Mouse (Mus musculus): ENCODE results near the gene Ank3. TPM values are rescaled to one million over a fixed set of nuclear protein-coding genes. Genes with fewer than 3 reads are reported as not detected.

Ank3 gene
- total and polyA plus RNA-seq, 3 experiments = 3.2 to 6.7 TPM; not detected in 1

DNA sequence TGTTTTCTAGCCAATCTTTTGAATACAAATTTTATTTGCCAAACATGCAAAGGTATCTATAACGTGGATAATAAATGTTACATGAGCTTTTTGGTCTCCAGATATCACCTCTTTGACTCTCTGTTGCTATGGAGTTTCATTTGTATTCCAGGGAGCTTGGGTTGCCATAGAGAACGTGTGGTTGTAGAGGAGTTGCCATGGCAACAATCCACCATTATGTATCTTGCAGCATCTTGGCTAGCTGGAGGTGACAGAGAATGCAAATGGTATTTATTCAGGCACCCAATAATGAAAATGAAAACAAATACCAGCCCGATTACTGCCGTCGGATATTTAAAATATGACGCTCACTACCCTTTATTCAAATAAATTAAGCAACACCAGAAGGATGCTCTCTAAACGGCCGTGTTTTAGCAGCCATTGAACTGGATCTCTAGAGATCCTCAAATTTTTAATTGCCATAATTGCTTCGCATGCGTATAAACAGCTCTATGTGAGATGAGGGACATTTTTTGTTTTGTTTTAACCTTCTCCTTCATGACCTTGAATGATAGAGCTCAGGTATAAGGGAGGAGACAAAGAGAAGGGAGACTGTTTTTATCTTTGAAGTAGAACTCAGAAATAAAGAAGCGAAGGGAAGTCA lies 67.1 kb downstream of the Ank3 start (continued):
- TF ChIP-seq NRF1 (IDR thresholded peaks at IDR 0.05; ENCODE audit: insufficient read depth, low read depth, low read length, poor library complexity, severe bottlenecking) = no peak

- Histone ChIP-seq H3K9me3 (replicated peaks; ENCODE audit: insufficient read depth, low read length) (no peaks in the 10 kb centered on the region), H3K4me3 (ENCODE audit: control insufficient read depth in 1 of 2, insufficient read depth in 1 of 2, low read depth in 2 of 2, low read length in 2 of 2) (no peak overlapping the region), H3K79me2 (ENCODE audit: control insufficient read depth, insufficient read depth, low read length, poor library complexity) (no peaks in the 10 kb centered on the region), H3K4me1 (ENCODE audit: control insufficient read depth in 1 of 2, insufficient read depth in 2 of 2, low read length in 2 of 2) (no peaks in the 10 kb centered on the region), H3K36me3 (ENCODE audit: control insufficient read depth in 1 of 2, insufficient read depth in 2 of 2, low read length in 2 of 2) (no peaks in the 10 kb centered on the region), H3K9ac (ENCODE audit: control insufficient read depth, low read depth, low read length, poor library complexity, severe bottlenecking) (no peak overlapping the region), H3K27ac (ENCODE audit: control insufficient read depth, low read depth, low read length) (no peak overlapping the region), H3K27me3 (ENCODE audit: control insufficient read depth in 1 of 2, insufficient read depth in 2 of 2, low read length in 2 of 2) (no peaks in the 10 kb centered on the region)
- TF ChIP-seq NELFE (IDR thresholded peaks at IDR 0.05; ENCODE audit: low read depth, low read length) (no peak), ZC3H11A (IDR thresholded peaks at IDR 0.05; ENCODE audit: low read depth, low read length) (no peak), RCOR1 (IDR thresholded peaks at IDR 0.05; ENCODE audit: low read depth, low read length) (no peak), POLR2AphosphoS2 (IDR thresholded peaks at IDR 0.05; ENCODE audit: low read length) (no peak), GATA1 (IDR thresholded peaks at IDR 0.05; ENCODE audit: low read depth, low read length) (no peak), MYB (IDR thresholded peaks at IDR 0.05; ENCODE audit: low read depth, low read length) (no peak), RAD21 (IDR thresholded peaks at IDR 0.05; ENCODE audit: low read depth, low read length) (no peak), SIN3A (IDR thresholded peaks at IDR 0.05; ENCODE audit: low read length) (no peak), E2F4 (IDR thresholded peaks at IDR 0.05; ENCODE audit: borderline replicate concordance, low read depth, low read length) (no peak), UBTF (IDR thresholded peaks at IDR 0.05; ENCODE audit: borderline replicate concordance, insufficient read depth, low read depth, low read length) (no peak)
- DNase-seq (ENCODE audit: low read depth, low spot score) = no peak
These were observed 67.6 kb downstream of the Ank3 start for GRCm38 (mm10) chr10:69466201-69466585.

- no peaks in the 10 kb centered on the region for H3K36me3 ChIP-seq (ENCODE audit: control insufficient read depth in 1 of 2, insufficient read depth in 2 of 2, low read length in 2 of 2)
- no peak for TF ChIP-seq TBP (IDR thresholded peaks at IDR 0.05; ENCODE audit: low read depth, low read length)
- no peak for TF ChIP-seq ZKSCAN1 (IDR thresholded peaks at IDR 0.05; ENCODE audit: low read depth, low read length)
- no peak for TF ChIP-seq ZMIZ1 (IDR thresholded peaks at IDR 0.05; ENCODE audit: low read depth, low read length)
- TF ChIP-seq EP300 (IDR thresholded peaks at IDR 0.05; ENCODE audit: low read depth in 1 of 2, low read length in 2 of 2) = no peak
- no peak for TF ChIP-seq SMC3 (IDR thresholded peaks at IDR 0.05; ENCODE audit: low read depth, low read length)
- no peak for TF ChIP-seq MYC (IDR thresholded peaks at IDR 0.05; ENCODE audit: low read depth, low read length)
- no peak for TF ChIP-seq CTCF (IDR thresholded peaks at IDR 0.05 in 2 of 3, conservative IDR thresholded peaks at IDR 0.05 in 1 of 3; ENCODE audit: control insufficient read depth in 1 of 3, insufficient read depth in 1 of 3, low read depth in 2 of 3, low read length in 3 of 3, poor library complexity in 1 of 3, severe bottlenecking in 1 of 3)
- no peak for DNase-seq (ENCODE audit: low read depth, low spot score)
- H3K4me1 ChIP-seq (ENCODE audit: control insufficient read depth in 1 of 2, insufficient read depth in 2 of 2, low read length in 2 of 2) = no peaks in the 10 kb centered on the region
- no peaks in the 10 kb centered on the region for H3K27me3 ChIP-seq (ENCODE audit: control insufficient read depth in 1 of 2, insufficient read depth in 2 of 2, low read length in 2 of 2)
- H3K9me3 ChIP-seq (replicated peaks; ENCODE audit: insufficient read depth, low read length) = no peaks in the 10 kb centered on the region
- no peak overlapping the region for H3K27ac ChIP-seq (ENCODE audit: control insufficient read depth, low read depth, low read length)
- H3K9ac ChIP-seq (ENCODE audit: control insufficient read depth, low read depth, low read length, poor library complexity, severe bottlenecking) = no peak overlapping the region
- H3K4me3 ChIP-seq (ENCODE audit: control insufficient read depth in 1 of 2, insufficient read depth in 1 of 2, low read depth in 2 of 2, low read length in 2 of 2) = no peak overlapping the region
- H3K79me2 ChIP-seq (ENCODE audit: control insufficient read depth, insufficient read depth, low read length, poor library complexity) = no peaks in the 10 kb centered on the region
These were observed 68.0 kb downstream of the Ank3 start for GRCm38 (mm10) chr10:69466586-69466985.

All from MEL (cell line).